Mouse (Mus musculus) liver, adult 2 months (tissue): ENCODE data around the gene Ano6.

Source experiments
- CTCF ChIP-seq: fragments of 200-500 bp; IDR thresholded peaks from 2 replicates; pipeline ENCODE4 v1.5.1; 2011; ENCODE audit warnings: low read depth, low read length, control low read depth
- POLR2A ChIP-seq: fragments of 200-500 bp; IDR thresholded peaks from 2 replicates; pipeline ENCODE4 v1.6.1; 2011; ENCODE audit warnings: low read length, control low read depth; ENCODE audit not compliant: insufficient read depth; ENCODE audit errors: extremely low read depth

- TF ChIP-seq CTCF, result no peak
- TF ChIP-seq POLR2A, result no peak
Measured at GRCm38 (mm10) chr15:95743856-95744255, 46.8 kb upstream of the Ano6 start.
